Mouse (Mus musculus) 416B (cell line): ENCODE results near the gene Cenpm.
A peak's percentile ranks its signal among the peaks of the same experiment; 100 is the strongest.

Experiments
- DNase-seq: peaks from one replicate; pipeline ENCODE4 v3.0.0; 2011; ENCODE audit warnings: low read depth

The Cenpm gene

DNA sequence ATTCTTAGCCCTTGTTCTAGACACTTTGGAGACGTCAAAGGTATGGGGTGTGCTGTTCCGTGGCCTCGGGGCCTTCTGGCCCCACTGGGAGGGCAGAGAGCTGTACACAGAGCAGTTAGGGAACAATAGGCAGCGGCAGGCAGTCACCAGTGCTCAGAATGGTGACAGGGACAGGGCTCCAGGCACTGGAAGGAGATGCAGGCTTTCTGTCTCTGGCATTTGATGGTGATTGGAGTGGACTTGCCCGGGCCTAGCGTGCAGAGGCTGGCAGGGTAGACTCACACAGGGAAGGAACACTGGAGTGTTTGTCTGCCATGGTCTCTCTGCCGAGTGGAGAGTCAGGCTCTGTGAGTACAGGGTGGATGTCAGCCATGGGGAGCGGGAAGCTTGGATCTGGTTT lies 51.9 kb downstream of the Cenpm start:
- no peak for DNase-seq

DNA sequence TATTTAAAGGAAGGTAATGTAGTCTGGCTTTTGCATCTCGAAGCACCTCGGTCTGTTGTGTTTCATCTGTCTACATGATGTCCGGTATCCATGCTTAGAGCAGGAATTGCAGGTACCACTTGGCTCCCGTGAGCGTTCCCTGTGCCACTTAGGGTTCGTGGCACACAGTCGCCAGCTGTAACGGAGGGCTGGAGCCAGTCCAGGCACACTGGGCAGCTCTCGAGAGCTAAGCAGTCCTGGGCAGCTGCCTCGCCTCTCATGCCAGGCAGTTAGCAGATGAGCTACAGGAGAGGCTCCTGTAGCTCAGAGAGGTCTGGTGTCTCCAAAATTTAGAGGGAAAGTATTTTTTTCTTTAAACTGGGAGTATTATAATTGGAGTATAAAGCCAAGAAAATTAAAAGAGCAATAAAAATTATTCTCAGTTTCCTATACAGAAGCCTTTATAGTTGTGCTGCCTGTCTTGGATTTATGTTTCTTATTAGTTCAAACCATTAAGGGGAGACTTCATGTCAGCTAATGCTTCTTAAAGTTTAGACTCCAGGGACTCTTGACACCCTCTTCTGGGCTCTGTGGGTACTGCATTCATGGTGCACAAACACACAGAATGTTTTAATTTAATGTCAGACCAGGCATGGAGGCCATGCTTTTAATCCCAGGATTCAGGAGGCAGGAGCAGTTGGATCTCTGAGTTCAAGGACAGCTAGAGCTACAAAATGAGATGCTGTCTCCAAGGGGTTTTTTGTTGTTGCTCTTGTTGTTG lies 55.9 kb downstream of the Cenpm start:
- DNase-seq, result peak; percentile 73

- DNase-seq, result peak; percentile 36
Measured at GRCm38 (mm10) chr15:82187924-82188323, 56.6 kb downstream of the Cenpm start.

GRCm38 (mm10) chr15:82187401-82187800 lies 57.1 kb downstream of the Cenpm start:
- no peak for DNase-seq

DNA sequence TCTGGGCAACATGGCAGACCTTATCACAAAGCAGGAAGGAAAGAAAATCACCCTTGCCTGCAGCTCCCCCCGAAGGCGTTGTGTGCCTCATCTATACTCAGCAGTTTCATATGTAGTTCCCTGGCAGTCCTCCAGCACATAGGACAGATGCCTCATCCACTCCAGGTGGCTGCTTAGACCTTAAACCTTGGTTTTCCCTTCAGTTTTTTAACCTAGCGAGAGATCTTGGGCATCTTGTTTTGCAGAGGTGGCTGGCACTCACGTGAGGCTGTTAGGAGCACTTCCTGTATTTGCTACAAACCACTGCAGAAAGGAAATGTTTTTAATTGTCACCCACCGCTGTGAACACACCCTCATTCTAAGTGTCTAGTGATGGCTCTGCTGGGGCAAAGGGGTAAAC lies 57.6 kb downstream of the Cenpm start:
- no peak for DNase-seq

- DNase-seq, result no peak
Measured at GRCm38 (mm10) chr15:82186131-82186530, 58.4 kb downstream of the Cenpm start.

DNA sequence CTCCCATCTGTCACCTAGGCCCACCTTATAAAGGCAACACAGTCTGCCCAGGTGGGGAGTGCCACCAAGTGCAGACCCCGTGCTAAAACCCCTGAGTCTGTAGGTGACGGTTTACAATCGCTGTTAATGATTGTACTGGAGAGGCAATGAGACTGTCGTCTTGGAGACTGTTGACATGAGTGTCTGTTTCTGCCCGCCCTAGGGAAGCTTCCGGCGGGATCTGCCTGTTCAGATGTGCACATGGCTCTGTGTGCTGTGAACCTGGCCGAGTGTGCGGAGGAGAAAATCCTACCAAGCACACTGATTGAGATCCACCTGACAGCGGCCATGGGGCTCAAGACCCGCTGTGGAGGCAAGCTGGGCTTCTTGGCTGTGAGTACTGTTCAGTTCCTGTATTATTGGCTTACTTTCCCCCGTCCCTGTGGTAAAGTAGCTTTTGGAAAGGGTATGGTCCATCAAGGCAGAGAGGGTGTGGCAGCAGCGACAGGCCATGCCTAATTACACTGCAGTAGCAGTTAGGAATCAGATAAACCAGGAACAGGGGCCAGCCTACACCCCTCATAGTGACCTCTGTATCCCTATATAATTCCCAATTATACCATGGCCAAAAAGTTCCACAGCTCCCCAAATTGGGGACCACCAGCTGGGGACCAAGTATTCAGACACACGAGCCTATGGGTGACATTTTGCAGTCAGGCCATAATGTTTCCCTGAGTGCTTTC lies 59.3 kb downstream of the Cenpm start:
- no peak for DNase-seq

GRCm38 (mm10) chr15:82184656-82185055 lies 59.9 kb downstream of the Cenpm start:
- no peak for DNase-seq

- DNase-seq, result no peak
Measured at GRCm38 (mm10) chr15:82184183-82184582, 60.4 kb downstream of the Cenpm start.
